Mouse (Mus musculus): ENCODE results near the gene Psmg4.

DNA sequence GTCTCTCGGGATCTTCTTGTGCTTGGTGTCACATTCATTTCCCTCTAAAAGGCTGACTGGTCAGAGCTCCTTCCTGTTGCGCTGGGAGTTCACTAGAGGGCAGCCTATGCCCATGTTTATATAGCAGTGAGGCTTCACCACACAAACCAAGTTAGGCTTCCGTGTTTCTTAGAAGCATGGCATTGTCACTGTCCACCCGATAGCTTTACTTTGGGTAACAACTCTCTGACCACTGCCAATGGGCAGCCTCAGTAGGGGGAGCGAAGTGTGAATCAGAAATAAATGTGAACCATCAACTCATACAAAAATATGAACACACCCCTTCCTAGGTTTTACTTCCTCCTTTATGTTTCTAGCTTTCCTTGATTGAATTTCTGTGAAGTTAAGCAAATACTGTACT is 24.8 kb downstream of the Psmg4 start:
- peak; percentile 90 for TF ChIP-seq CTCF (IDR thresholded peaks at IDR 0.05)
- no peak for TF ChIP-seq EP300 (IDR thresholded peaks at IDR 0.05)

All from lung, postnatal 0 days (tissue).